Mouse (Mus musculus) T-cell, adult 2 months (primary cell): ENCODE results near the gene Skap1.

Source experiments
- DNase-seq: peaks from one replicate; pipeline ENCODE4 v3.0.0; 2022; ENCODE audit warnings: low spot score

Gene Skap1

DNA sequence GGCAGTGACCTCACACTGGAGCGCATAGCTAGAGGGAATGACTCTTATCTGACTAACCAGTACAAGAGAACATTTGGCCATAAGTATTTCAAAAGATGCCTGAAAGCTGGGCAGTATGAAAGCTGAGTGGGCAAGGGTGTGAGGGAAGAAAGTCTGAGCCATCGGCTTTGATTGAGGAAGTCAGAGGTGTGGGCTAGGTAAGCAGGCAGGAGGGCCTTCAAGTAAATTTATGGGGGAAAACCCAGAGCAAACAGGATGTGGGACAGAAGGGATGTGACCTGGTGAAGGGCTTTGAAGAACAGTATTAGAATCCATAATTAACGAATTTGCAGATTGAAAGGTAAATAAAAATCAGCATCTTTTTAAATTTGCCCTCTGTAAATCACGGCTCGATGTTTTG is 95.8 kb downstream of the Skap1 start:
- DNase-seq: no peak

DNA sequence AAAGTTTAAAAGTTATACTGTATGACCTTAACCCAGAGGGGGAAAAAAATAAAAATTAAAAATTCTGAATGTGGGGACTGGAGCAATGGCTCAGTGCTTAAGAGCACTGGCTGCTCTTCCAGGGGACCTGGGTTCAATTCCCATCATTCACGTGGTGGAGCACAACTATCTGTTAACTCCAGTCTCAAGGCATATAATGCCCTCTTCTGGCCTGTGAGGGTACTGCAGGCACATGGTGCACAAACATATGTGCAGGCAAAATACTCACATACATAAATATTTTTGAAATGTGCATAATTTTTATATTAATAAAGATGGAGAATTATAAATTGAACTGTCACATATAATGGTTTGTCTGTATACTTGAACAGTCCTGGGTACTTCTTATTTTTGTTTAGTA is 99.7 kb downstream of the Skap1 start:
- DNase-seq: no peak

DNA sequence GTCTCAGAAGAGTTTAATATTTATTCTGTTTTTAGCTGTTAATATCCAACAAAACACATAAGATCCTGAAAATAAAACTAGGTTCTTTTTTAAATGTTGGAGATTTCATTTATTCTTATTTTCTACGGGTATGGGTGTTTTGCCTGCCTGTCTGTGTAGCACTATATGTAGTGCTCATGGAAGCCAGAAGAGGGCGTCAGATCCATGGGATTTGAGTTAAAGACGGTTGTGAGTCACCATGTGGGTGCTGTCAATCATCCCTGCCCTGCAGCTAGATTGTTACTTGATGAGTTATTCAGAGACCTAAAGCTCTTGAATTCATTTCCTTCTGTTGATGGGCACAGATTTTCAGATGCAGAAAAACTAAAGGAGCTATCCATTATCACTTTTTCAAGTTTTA is 108.1 kb downstream of the Skap1 start:
- no peak for DNase-seq

DNA sequence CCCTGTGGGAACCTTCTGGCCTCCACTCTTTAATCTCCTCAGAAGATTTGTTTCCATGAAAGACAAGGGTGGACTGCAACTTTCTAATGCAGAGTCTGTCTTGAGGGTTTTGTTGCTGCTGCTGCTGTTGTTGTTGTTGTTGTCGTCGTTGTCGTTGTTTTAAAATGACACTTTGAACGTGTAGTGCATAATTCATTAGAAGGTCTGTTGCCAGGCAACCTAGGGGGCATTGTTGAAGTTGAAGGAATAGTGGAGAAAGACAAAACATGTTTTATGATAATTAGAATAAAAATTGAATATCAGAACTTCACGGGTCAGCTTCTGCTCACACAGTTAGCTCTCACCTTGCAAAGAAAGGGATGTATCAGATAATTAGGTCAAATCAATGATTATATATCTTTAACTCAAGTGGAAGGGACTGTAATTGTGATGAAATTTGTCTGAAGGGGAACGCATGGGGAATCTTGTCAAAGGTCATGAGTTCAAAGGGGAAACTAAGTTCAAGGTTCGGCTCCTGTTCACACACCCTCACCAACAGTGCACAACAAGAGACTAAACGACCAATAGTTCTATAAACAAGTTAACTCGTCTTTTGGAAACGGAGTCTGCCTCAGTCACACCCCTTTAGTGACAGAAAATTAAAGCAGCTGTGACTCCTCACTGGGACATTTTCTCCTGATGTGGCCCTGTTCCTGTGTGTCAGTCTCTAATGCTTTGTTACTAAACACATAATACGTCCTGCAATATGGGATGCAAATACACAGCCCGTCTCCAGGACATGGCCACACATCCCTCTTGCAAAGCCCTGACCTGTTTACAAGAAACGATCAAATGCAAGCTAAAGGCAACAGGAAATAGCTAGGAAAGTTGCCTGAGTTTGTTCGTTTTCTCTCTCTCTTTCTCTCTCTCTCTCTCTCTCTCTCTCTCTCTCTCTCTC is 112.4 kb downstream of the Skap1 start:
- no peak for DNase-seq

DNA sequence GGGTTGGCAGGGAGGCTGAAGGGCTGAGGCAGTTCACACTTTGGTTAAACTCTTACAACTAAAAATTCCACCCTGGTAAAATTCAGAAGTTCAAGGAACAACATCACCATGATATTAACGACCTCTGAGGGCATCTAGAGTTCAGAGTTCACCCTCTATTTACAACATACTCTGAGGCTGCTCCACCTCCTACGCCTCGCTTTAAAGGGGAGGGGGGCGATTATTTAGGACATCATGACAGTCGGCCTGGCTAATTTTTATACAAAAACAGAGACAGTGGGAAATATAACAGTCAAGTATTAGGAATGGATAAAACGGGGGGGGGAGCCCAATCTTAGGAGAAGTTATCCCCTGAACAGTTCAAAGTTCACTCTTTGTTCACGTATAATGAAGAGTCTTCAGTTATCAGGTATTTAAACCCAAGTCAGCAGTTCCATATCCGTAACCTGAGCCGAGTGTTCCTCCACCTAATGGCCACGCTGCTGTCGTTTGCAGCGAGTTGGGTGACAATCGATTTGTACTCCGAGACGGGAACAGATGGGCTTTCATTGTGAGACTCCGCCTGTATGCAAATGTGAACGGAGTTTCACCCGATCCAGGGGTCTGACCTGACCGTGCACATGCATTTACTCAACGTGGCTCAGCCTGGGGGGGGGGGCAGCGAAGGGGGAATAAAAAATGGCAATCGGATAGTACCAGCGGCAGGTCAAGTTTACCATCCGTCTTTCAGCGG is 114.3 kb downstream of the Skap1 start:
- DNase-seq: no peak

DNA sequence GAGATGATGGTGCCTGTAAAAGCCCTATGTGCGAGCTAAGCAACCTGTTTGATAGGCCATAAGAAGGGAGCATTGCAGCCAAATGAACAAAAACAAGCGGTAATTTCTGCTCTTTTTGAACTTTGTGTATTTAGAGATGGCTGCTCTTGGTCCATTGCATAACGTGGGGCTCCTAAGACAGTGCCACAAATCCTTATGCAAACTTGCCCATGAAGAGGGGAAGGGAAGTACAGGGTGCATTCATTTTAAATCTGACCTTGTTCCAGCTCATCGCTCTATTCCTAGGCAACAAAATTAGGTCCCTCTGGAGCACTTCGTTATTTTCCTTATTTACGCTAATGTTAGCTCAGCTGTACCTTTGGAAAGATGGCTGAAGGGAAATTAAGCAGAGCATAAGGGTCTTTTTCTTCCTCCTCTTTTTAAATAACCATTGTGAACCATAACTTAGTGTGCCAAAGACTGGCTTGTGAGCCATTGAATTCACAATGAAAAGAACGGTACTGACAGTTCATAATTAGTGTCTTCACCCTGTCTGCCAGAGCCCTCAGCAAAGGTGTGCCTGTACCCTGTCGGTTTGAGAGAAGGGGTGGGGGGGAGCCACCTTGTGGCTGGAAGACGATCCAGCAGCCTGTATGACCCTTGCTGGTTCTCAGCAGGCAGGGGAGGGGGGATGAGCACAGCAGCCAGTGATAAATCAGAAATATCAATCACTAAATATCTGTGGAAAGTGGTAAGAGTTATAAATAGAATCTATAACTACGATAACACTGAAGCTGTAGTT is 117.4 kb downstream of the Skap1 start:
- DNase-seq: peak; percentile 54

DNA sequence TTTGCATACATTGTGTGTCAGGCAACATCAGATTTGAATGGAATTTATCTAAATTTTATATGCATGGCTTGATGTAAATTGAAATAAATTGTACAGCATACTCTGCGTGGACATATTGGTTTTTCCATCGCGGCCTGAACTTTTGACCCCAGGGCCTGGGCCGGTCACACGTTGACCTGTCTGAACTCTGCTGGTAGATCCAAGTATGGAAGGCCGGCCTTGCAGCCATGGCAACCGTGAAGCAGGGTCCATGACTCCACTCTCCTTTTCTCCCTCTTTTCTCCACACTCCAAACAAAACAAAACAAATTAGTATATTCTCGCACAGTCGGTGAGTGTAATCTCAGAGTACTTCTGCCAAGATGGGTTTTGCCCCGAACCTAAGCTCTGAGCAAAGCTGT is 118.2 kb downstream of the Skap1 start:
- DNase-seq: no peak

DNA sequence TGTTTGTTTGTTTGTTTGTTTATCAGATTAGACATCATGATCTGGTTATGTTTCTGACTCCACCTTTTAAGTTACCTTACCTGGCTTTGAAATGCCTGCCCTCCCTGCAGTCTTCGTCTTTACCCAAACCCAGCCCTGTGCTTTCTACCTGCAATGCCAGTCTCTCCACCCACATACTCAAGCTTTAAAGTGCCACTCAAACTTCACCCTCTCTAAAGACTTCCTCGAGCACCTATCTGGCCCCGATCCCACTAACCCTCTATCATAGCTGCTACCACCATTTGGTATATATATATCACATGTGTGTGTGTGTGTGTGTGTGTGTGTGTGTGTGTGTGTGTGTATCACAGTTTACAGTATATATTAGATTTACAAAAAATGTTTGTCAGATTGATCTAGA is 125.4 kb downstream of the Skap1 start:
- DNase-seq: no peak

DNA sequence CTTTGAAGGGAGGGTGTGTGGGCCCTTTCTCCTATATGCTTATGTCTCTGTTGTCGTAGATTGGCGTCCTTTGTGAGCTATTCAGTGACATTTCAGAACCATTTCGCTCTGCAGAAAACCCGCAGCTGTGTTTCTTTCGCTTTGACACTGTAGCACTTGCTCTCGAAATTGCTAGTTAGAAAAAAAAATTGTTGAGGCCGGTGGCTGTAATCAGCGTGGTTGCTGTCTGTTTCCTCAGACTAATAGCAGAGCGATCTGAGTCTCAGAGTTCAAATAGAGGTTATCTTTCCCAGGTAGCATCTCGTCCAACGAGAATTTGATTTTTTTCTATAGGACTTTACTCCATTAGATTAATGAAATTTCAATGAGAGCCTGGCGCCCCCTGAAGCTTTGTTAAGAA is 131.5 kb downstream of the Skap1 start:
- no peak for DNase-seq

DNA sequence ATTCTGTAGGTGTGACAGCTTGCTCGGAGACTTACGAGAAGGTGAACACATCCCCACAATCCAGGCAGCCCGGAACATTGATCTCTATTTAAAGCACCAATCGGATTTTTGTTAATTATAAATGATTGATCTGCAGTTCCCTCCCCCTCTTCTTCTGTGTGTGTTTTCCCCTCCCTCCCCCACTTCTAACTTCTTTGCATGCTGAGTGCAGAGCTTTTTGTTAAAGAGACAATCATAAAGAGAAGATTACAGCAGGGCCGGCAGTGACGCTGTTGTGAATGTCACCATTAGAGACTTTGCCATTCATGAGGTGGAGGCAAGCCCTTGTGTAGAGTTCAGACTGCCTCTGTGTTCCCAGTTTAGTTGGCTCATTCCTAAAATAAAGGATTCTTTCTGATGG is 131.9 kb downstream of the Skap1 start:
- no peak for DNase-seq

DNA sequence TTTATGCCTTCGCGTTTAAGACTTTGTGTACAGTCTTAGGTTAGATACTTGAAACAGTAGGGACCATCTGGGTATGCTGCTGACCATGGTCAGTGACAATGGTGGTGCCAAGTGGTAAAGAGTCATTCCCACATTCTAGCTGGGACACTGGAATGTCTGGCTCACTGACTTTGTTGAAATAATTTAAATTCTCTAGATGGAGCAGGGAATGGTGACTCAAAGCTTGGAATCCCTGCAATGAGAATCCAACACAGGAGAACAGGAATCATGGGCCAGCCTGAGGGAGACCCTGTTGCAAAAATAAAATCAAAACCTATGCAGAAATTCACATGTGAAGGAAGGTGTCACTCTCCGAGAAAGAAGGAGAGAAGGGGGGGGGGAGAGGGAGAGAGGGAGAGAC is 138.4 kb downstream of the Skap1 start:
- DNase-seq: no peak

DNA sequence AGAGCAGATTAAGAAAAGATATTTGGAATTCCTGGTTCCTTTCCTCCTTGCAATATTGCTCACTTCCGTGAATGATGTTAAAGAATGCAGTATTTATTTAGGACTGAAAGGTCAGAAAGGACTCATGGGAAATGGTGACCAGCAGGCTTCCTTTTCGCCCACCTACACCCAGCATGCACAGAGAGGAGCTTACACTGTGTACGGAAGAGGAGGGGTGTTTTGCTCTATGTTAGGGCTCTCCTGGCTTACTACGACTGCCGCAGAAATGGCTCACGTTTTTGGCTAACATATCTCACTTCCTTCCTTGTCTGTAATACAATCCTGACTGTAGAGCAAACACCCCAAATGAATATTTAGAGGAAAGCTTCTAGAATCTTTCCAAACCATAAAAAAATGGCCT is 139.9 kb downstream of the Skap1 start:
- no peak for DNase-seq

DNA sequence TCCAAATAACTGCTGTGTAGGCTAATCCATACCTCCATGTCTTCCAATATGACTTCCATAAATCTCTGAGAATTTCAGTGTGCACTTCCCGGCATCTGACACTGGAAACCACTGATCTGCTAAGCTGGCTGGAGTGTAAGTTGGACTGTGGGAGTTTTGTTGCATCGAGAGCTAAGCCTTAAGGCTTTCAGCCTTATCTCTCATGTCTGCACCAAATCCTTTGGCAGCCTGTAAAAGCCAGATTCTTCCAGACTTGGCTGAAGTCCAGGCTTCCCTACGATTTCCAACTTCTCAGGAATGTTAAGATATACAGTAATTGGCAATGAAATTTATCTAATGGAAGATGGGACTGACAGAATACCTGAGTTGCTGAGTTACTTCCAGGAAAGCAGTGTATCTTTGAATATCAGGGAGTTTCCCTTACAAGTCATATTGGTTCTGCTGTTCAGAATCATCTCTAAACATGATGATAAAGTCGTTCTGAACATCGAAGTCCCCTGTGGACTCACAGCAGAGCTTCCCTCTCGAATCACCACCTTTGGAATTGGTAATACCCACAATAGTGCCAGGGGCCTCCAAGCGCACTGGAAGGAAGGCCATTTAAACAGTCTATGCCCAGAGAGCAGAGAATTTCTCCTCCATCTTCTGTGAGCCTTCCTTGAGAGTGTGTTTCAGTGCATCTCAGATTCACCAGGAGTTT is 140.5 kb downstream of the Skap1 start:
- DNase-seq: no peak

DNA sequence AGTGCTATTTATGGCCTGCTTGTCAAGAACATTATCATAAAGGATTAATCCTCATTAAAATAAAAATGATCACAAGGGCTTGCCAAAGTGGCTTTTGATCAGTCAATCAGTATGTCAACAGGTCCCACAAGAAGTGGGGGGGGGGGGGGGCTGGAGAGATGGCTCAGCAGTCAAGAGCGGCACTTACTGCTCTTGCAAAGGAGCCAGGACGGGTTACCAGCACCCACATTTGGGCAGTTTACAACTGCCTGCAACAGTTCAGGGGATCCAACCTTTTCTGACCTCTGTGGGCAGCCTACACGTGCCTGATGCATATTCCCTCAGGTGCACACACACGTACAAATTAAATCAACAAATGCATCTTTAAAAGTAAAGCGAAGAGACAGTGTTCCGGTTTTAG is 141.1 kb downstream of the Skap1 start:
- no peak for DNase-seq

DNA sequence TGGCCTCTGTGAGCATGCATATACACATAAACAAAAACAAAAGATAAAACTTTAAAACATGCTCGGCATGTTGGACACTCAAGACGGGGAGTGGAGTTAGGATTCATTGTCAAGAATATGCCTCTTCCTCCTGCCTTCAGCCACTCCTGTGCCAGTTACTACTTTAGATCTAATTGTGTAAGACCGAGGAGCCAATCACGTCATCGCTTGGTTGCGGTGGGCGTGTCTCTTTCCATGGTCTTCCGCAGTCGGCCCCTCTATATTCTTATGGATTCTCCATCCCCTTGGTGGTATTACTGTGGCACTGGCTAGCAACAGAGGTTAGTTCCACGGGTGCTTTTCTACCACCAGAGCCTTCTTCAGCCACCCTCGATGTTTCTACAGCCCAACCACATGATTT is 148.2 kb downstream of the Skap1 start:
- DNase-seq: no peak

DNA sequence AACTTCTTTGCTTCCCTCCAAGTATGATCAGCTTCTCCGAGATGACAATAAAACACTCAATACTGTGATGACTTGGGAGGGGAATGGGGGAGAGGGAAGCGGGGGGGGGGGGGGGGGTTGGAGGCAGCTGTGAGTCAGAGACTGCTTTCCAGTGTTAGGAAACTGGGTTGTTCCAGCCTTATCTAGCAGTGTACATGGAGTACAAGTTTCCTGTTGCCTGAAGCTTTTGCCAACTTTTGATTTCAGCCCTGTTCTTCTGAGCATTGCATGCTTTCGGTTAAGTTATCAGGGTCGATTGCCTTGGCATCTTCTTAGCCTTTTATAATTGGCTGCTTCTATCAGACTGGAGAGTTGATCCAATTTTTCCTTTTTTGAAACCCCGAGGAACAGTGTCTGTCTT is 152.4 kb downstream of the Skap1 start:
- no peak for DNase-seq

DNA sequence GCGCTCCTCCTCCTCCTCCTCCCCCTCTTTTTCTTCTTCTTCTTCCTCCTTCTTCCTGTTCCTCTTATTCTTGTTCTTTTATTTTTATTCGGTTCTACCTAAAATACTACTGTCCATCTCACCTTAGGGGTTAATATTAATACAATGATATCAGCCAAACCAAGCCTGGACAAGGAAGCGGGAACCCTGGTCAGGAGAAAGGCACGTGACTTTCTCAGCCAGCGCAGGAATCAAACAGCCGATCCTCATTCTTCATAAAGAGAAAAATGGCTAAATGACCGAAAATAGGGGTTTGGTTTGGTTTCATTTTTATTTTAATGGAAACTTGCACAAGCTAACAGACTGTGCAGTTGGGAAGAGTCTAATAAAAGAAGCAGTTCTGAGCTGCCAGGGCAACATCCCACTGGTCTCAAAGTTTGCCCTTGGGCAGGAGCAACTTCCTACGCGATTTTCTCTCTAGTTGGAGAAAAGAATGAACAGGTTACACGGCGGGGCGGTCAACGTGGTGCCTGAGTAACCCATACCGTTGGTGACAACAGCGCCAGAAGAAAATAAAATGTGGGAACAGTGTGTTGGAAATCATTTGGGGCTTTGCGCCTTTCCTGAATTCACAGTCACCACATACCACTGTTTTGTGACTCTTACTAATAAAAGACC is 154.5 kb downstream of the Skap1 start:
- DNase-seq: no peak

DNA sequence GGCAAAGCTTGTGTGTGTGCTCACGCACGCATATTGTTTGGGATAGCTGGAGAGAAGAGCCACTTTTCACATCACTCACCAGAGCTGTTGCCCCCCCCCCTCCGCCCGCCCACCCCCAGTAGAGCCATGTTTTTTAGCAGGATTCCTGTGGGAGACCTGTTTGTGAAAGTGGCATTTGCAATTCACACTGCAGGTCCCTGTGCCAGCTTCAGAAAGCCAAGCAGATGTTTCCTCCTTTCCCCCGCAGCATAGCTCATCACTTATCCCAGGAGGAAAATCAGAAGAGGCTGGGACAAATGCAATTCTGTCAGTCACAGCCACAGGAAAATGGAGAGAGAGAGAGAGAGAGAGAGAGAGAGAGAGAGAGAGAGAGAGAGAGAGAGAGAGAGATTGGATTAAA is 155.2 kb downstream of the Skap1 start:
- no peak for DNase-seq

DNA sequence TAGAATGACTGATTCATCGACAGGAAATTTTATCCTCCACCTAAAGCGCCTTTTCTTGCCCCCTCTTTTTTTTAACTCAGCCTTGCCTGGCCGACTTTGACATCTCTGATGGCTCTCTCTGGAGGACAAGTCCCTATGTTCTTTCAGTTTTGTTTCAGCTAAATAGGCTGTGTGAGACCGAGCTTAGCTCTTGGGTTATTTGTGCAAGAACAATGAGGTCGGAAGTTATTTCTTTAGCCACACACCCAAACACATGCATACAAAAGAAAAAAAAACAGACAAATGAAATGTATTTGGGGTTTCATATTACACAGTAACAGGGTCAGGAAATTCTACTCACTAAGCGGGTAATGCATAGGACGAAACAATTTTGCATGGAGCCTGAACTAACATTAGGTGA is 155.6 kb downstream of the Skap1 start:
- DNase-seq: no peak

DNA sequence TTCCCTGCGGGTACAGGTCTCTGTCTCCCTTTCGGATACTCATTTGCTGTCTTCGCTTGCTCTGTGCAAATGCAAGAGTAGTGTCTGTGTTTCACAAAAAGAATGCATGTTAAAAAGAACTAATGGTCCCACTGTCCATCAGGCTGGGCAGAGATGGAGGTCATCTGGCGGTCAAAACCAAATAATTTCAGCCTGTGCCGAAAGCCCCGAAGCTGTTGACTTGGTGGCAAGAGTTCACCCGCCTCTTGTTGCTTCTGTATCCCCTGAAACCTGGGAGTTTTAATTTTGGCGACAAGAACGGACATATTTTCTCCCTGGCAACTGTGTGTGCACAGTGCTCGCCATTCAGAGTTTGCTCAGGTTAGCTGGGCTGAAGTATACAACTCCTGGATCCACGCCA is 156.3 kb downstream of the Skap1 start:
- DNase-seq: no peak

DNA sequence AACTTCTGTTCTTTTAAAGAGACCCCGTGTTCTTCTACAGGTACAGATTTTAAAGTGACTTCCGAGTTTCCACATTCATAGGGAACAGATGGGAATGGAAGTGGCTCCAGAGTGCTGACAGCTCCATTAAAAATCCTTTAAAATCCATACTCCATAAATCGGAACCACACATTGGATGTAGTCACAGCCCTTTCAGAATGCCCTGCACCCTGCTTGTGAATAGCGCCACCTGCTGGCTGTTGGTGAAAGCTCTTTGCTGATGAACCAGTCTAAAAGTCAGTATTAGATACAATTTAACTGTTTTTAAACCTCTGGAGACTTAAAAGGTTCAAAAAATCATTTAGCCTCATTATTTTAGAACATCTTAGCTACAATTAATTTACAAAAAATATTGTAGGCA is 156.8 kb downstream of the Skap1 start:
- peak; percentile 56 for DNase-seq

DNA sequence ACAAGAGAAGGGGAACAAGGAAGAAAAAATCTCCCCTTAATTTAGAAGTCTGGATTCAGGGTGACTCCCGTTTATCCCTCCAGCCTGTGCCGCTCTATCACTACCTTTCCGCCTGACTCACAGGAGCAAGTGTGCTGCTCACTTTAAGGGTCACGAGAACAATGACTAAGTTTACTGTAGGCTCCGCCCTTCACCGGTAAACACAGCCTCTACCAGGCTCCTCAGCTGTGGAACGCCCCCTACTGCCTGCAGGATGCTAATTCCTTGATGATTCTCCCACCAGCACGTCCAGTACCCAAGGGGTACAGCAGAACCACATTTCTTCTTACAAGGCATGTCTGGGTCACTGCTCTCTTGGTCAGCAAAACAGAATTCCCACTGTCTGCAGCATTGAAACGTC is 158.4 kb downstream of the Skap1 start:
- peak; percentile 26 for DNase-seq
